Mouse (Mus musculus) hindbrain, embryonic 10.5 days (tissue): Measurements from ENCODE around the gene 4930447F04Rik. TPM values are rescaled to one million over a fixed set of nuclear protein-coding genes. Genes with fewer than 3 reads are reported as not detected.

ENCODE experiments used
- DNase-seq: peaks from one replicate; pipeline ENCODE4 v3.0.0-alpha.2; 2017; ENCODE audit warnings: low spot score
- H3K27ac ChIP-seq: fragments of 300-500 bp; sonication (generic); 2 replicates; pipeline ENCODE4 v1.5.1; 2016; ENCODE audit warnings: mild to moderate bottlenecking, moderate library complexity
- H3K27me3 ChIP-seq: fragments of 300-500 bp; sonication (generic); 2 replicates; pipeline ENCODE4 v1.6.1; 2016; ENCODE audit warnings: mild to moderate bottlenecking; ENCODE audit not compliant: poor library complexity, insufficient read depth, severe bottlenecking
- H3K36me3 ChIP-seq: fragments of 300-500 bp; sonication (generic); 2 replicates; pipeline ENCODE4 v1.6.1; 2016; ENCODE audit warnings: mild to moderate bottlenecking, moderate library complexity
- H3K4me1 ChIP-seq: fragments of 300-500 bp; sonication (generic); replicated peaks from 2 replicates; pipeline ENCODE4 v1.6.1; 2016; ENCODE audit warnings: mild to moderate bottlenecking
- H3K4me3 ChIP-seq: fragments of 300-500 bp; sonication (generic); 2 replicates; pipeline ENCODE4 v1.5.1; 2016; ENCODE audit warnings: mild to moderate bottlenecking, moderate library complexity
- H3K9me3 ChIP-seq: fragments of 300-500 bp; sonication (generic); 2 replicates; pipeline ENCODE4 v1.6.1; 2016; ENCODE audit warnings: mild to moderate bottlenecking, moderate library complexity
- WGBS: fragments of 180-500 bp; shearing (Covaris S2); methylation state at CpG from one replicate; pipeline ENCODE4 v1.1.7; 2016; 5-methylcytosine and 5-hydroxymethylcytosine counted together
- polyA plus RNA-seq: library from polyadenylated mRNA; unstranded; fragments of >200 nt; fragmentation: Nextera tagmentation; extraction: Ambion mirVana; gene quantifications from 2 replicates; pipeline ENCODE4 v1.2.1, GENCODE M21; 2016

4930447F04Rik gene
- not detected in 2 replicates for polyA plus RNA-seq

DNA sequence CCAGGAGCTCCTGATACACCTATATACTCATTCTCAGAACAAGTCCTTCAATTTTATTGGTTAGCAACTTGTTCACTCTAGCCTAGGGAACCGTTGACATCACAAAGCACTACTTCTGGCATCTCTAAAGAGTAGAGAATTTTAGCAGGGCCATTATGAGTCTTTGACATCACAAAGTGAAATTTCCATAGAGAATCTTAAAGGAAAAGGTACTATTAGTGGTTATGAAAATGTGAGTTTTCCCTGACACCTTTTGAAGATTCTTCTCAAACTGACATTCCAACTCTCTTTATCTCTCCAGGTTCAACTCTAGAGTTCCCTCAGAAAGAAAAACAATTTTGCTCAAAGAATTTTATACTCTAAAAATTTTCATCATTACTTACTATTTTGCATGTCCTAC is at the start of gene 4930447F04Rik:
Gene 4930447F04Rik, minus strand, starts transcription at position 101 of the 400 bp plus-strand sequence.
- 86% methylated on average over 1 of the region's 1 CpGs for WGBS
- H3K36me3 ChIP-seq, result no peaks in the 10 kb centered on the region

More for the DNA sequence above, at the start of gene 4930447F04Rik:
- Histone ChIP-seq H3K4me3 (no peak within 1 kb of the TSS), H3K27ac (no peak within 1 kb of the TSS), H3K27me3 (no peaks in the 10 kb centered on the region), H3K9me3 (no peaks in the 10 kb centered on the region), H3K4me1 (no peaks in the 10 kb centered on the region)
- DNase-seq, result no peak
